Mouse (Mus musculus): ENCODE data around the gene Rcan3.

DNA sequence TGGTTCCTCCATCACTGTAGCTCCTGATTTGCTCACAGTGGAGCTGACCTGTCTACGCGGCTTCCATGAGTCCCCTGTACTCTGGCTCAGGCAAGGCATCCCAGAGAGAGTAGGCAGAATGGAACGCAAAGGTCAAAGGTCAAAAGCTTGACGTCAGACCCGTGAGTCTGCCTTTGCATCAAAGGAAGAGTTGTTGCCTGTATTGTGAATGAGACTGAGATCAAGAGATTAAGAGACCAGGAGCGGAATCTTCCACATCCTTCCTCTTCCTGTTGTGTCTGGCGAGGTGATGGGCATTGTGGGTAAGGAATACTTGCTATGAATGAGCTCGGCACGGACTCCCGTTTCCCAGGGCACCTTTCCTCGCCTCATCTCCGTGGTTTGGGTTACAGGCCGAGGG lies 2.6 kb upstream of the Rcan3 start:
- TF ChIP-seq CTCF (IDR thresholded peaks at IDR 0.05): no peak
- TF ChIP-seq EP300 (IDR thresholded peaks at IDR 0.05; ENCODE audit: insufficient read depth, low read depth, low read length): no peak

Data from heart, adult 2 months (tissue).